Mouse (Mus musculus) lung, embryonic 14.5 days (tissue): Measurements from ENCODE around the gene Txndc11. TPM values are rescaled to one million over a fixed set of nuclear protein-coding genes. Genes with fewer than 3 reads are reported as not detected.
A peak's percentile ranks its signal among the peaks of the same experiment; 100 is the strongest.
"Not testable (repeated sequence)": the region's sequence is repeated elsewhere in the genome, so short reads cannot be mapped to it uniquely, and the experiment has no call there.

ENCODE experiments used
- ATAC-seq: fragments of 200-750 bp; cut with Nextera tagmentation; 2 replicates; pipeline ENCODE4 v1.8.0; 2017; ENCODE audit warnings: mild to moderate bottlenecking, moderate TSS enrichment, moderate library complexity; ENCODE audit not compliant: insufficient read depth
- DNase-seq: peaks from one replicate; pipeline ENCODE4 v3.0.0-alpha.2; 2015
- H3K27ac ChIP-seq: fragments of 300-500 bp; sonication (generic); 2 replicates; pipeline ENCODE4 v1.5.1; 2014; ENCODE audit warnings: low read depth, mild to moderate bottlenecking, moderate library complexity
- H3K27me3 ChIP-seq: fragments of 300-500 bp; sonication (generic); 2 replicates; pipeline ENCODE4 v1.6.1; 2014; ENCODE audit warnings: low read length, control low read depth; ENCODE audit not compliant: insufficient read depth
- H3K36me3 ChIP-seq: fragments of 300-500 bp; sonication (generic); 2 replicates; pipeline ENCODE4 v1.6.1; 2014; ENCODE audit warnings: control low read depth; ENCODE audit not compliant: insufficient read depth
- H3K4me1 ChIP-seq: fragments of 300-500 bp; sonication (generic); 2 replicates; pipeline ENCODE4 v1.6.1; 2014; ENCODE audit warnings: antibody characterized with exemption, control low read depth; ENCODE audit not compliant: insufficient read depth
- H3K4me2 ChIP-seq: fragments of 300-500 bp; sonication (generic); 2 replicates; pipeline ENCODE4 v1.6.1; 2014; ENCODE audit warnings: mild to moderate bottlenecking
- H3K4me3 ChIP-seq: fragments of 300-500 bp; sonication (generic); 2 replicates; pipeline ENCODE4 v1.5.1; 2014; ENCODE audit warnings: low read depth, low read length
- H3K9ac ChIP-seq: fragments of 300-500 bp; sonication (generic); 2 replicates; pipeline ENCODE4 v1.6.1; 2014
- H3K9me3 ChIP-seq: fragments of 300-500 bp; sonication (generic); 2 replicates; pipeline ENCODE4 v1.6.1; 2016; ENCODE audit warnings: low read depth, low read length, control low read depth
- CTCF ChIP-seq: IDR thresholded peaks from 2 replicates; pipeline ENCODE4 v1.5.1; 2016; ENCODE audit warnings: antibody characterized with exemption, low read depth
- WGBS: fragments of 180-500 bp; shearing (Covaris S2); extraction: QIAGEN DNeasy Blood & Tissue Kit; methylation state at CpG from one replicate; pipeline ENCODE4 v1.1.7; 2014; 5-methylcytosine and 5-hydroxymethylcytosine counted together
- polyA plus RNA-seq: library from polyadenylated mRNA; unstranded; fragments of >200 nt; fragmentation: Nextera tagmentation; extraction: Ambion mirVana; gene quantifications from 2 replicates; pipeline ENCODE4 v1.2.1, GENCODE M21; 2014

Gene Txndc11
- polyA plus RNA-seq, 1 experiment from 2014 or later: 38.2 TPM

DNA sequence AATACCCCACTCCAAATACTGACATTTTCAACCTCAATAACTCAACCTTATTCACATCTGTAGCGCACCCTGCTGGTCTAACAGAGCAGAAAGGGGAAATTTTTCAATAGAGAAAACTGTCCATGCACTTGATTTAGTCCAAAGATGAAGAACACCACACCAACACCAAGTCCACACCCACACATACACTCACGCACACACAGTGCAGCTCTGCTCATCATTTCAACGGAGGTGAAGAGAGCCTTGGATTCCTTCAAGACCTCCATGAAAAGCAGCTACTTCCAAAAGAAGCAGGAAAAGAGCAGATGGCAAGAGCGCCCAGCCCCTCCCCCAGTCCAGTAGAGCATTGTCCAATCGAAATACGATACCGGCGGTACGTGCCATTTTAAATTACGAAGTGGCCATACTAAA, 40.2 kb upstream of the Txndc11 start:
- WGBS: 11% methylated on average over 10 of the region's 10 CpGs
- H3K9ac ChIP-seq: peak overlapping the region; percentile 83
- ATAC-seq (no peak), DNase-seq (peak; percentile 78)
- peak overlapping the region; percentile 83 for H3K4me2 ChIP-seq
- H3K27ac ChIP-seq: peak overlapping the region; percentile 84
- H3K36me3 ChIP-seq: no peaks in the 10 kb centered on the region
- H3K27me3 ChIP-seq: no peaks in the 10 kb centered on the region
- peak overlapping the region; percentile 96 for H3K4me3 ChIP-seq
- H3K4me1 ChIP-seq: peaks cover 4% of the 10 kb centered on the region; the same call in 1 of the 2 replicates
- no peaks in the 10 kb centered on the region for H3K9me3 ChIP-seq
- TF ChIP-seq CTCF: peak; percentile 58

DNA sequence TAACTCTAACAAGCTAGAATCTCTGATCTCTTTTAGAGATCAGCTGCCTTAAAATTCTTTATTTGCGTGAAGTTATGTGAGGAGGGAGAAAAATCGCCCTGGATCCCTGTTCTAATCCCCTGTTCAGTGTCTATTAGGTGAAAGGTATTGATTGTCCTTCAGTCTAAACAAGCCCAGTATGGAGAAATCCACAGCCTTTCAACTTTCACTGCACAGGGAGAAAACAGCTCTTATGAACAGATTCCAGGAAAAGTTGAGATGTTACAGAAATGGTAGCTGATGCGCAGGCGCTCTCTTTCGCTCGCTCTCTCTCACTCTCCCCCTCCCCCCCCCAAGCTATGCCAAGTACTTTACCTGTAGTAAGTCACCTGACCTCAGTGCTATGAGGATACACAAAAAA, 37.2 kb upstream of the Txndc11 start:
- Histone ChIP-seq H3K4me1 (no peaks in the 10 kb centered on the region), H3K27ac (no peak overlapping the region), H3K4me2 (no peak overlapping the region), H3K9me3 (no peaks in the 10 kb centered on the region), H3K36me3 (no peaks in the 10 kb centered on the region), H3K4me3 (no peak overlapping the region), H3K9ac (no peak overlapping the region), H3K27me3 (no peaks in the 10 kb centered on the region)
- TF ChIP-seq CTCF: no peak
- 86% methylated on average over 6 of the region's 6 CpGs for WGBS
- DNase-seq: no peak
- ATAC-seq: no peak

DNA sequence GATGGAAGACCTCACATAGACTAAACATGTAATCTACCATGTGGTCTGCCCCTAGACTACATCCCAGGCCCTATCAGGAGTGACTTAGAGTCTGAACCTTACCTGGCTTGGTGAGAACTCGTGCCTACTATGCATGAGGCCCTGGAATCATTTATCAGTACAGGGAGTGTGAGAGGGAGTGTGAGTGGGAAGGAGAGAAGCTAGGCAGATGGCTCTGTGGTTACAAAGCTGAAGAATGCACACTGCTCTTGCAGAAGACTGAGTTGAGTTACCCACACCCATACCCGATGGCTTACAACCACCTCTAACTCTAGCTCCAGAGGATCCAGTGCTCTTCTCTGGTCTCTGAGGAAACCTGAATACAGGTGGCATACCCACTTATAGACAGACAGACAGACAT, 32.0 kb upstream of the Txndc11 start:
- no peak overlapping the region for H3K4me3 ChIP-seq
- H3K4me1 ChIP-seq: no peaks in the 10 kb centered on the region
- no peak for TF ChIP-seq CTCF
- no peak for DNase-seq
- peaks cover 15% of the 10 kb centered on the region for H3K36me3 ChIP-seq
- no peak for ATAC-seq
- no peak overlapping the region for H3K9ac ChIP-seq
- no peaks in the 10 kb centered on the region for H3K9me3 ChIP-seq
- H3K27me3 ChIP-seq: no peaks in the 10 kb centered on the region
- H3K4me2 ChIP-seq: no peak overlapping the region
- no peak overlapping the region for H3K27ac ChIP-seq
- 83% methylated on average over 2 of the region's 2 CpGs for WGBS

DNA sequence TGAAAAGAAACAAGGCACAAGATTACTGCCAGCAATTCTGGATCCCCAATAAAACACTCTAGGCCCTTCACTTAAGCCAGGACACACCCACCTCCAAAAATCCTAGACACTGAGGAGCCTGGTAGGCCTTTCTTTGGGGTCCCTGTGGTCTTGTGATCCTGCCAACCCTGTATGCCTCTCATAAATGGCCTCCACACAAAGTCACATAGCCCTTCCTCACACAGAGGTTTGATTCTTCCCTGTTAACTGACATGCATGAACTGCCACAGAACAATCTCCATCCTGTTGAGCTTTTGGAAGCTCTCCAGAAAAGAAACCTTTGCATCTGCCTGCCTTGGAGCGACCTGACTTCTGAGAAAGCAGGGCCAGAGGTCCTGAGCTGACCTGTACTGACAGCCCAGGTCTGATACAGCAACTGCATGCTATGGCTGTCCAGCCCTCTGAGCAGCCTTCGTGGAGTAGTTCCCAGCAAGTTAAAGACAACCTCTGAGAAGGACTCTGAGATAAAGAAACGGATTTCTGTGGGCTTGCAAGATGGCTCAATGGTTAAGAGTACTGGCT, 30.3 kb upstream of the Txndc11 start:
- no peaks in the 10 kb centered on the region for H3K4me1 ChIP-seq
- peaks cover 19% of the 10 kb centered on the region for H3K36me3 ChIP-seq
- TF ChIP-seq CTCF: no peak
- no peak for DNase-seq
- H3K27ac ChIP-seq: no peak overlapping the region
- no peaks in the 10 kb centered on the region for H3K9me3 ChIP-seq
- no peak overlapping the region for H3K4me3 ChIP-seq
- ATAC-seq: no peak
- H3K27me3 ChIP-seq: no peaks in the 10 kb centered on the region
- 68% methylated on average over 3 of the region's 3 CpGs for WGBS
- H3K9ac ChIP-seq: no peak overlapping the region; the same call in 1 of the 2 replicates
- H3K4me2 ChIP-seq: no peak overlapping the region

DNA sequence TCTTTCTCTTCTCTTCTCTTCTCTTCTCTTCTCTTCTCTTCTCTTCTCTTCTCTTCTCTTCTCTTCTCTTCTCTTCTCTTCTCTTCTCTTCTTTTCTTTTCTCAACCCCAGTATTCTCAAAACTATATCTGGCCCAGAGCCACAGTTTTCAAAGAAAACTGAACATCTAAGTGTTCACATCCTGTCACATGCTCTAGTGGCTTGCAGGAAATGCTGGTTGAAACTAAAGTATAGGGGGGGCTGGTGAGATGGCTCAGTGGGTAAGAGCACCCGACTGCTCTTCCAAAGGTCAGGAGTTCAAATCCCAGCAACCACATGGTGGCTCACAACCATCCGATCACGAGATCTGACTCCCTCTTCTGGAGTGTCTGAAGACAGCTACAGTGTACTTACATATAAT, 23.3 kb upstream of the Txndc11 start:
- WGBS: 52% methylated on average over 1 of the region's 3 CpGs
- not testable (repeated sequence) for H3K4me3 ChIP-seq

DNA sequence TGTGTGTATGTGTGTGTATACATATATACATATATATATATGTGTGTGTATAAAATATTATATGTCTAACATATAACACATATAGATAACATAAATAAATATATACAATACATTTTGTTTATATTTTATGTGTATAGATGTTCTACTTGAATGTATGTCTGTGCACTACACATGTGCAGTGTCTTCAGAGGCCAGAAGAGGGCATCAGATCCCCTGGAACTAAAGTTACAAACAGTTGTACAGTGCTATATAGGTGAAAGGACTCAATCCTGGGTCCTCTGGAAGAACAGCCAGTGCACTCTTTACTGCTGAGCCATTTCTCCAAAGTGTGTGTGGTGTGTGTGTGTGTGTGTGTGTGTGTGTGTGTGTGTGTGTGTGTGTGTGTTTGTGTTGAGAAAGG, 20.1 kb upstream of the Txndc11 start:
- Histone ChIP-seq H3K27me3 (no peaks in the 10 kb centered on the region), H3K4me1 (no peaks in the 10 kb centered on the region), H3K9me3 (no peaks in the 10 kb centered on the region), H3K4me3 (no peak overlapping the region), H3K9ac (no peak overlapping the region), H3K36me3 (peaks cover 81% of the 10 kb centered on the region), H3K27ac (no peak overlapping the region), H3K4me2 (no peak overlapping the region)
- no peak for ATAC-seq
- TF ChIP-seq CTCF: peak; percentile 27; the same call in 1 of the 2 replicates
- no peak for DNase-seq

More for the DNA sequence above, 23.3 kb upstream of the Txndc11 start:
- ATAC-seq, H3K4me1 ChIP-seq, H3K9me3 ChIP-seq, H3K9ac ChIP-seq, H3K27me3 ChIP-seq, H3K27ac ChIP-seq, H3K4me2 ChIP-seq: not testable (repeated sequence)
- peaks cover 78% of the 10 kb centered on the region for H3K36me3 ChIP-seq
- DNase-seq: peak; percentile 32

DNA sequence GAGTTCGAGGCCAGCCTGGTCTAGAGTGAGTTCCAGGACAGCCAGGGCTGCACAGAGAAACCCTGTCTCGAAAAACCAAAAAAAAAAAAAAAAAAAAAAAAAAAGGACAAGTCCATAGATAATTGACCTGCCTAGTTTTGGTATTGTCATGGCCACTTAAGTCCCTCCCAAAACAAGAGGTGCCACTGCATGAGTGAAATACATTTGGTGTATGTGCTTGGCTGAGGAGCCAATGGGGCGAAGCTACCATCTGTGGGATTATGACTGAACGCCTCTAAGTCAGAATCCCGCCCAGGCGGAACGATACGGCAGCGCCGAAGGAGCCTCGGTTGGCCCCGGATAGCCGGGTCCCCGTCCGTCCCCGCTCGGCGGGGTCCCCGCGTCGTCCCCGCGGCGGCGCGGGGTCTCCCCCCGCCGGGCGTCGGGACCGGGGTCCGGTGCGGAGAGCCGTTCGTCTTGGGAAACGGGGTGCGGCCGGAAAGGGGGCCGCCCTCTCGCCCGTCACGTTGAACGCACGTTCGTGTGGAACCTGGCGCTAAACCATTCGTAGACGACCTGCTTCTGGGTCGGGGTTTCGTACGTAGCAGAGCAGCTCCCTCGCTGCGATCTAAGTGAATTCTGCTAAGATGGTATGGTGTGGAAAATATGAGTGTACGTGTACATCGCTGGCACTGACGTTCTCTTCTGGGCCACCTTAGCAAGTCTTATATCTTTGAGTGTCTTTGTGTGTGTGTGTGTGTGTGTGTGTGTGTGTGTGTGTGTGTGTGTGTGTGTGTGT, 9.4 kb upstream of the Txndc11 start:
- H3K4me1 ChIP-seq, H3K4me2 ChIP-seq, H3K9ac ChIP-seq, DNase-seq, H3K4me3 ChIP-seq, H3K27me3 ChIP-seq, H3K27ac ChIP-seq, H3K9me3 ChIP-seq, ATAC-seq: not testable (repeated sequence)
- peaks cover 66% of the 10 kb centered on the region for H3K36me3 ChIP-seq
- 23% methylated on average over 53 of the region's 56 CpGs for WGBS
